Mouse (Mus musculus): Measurements from ENCODE around the gene Cep135. TPM values are rescaled to one million over a fixed set of nuclear protein-coding genes. Genes with fewer than 3 reads are reported as not detected.

Cep135 gene
- polyA plus RNA-seq (2021; fragmentation: Nextera tagmentation), result 1.0 and 1.2 TPM in 2 replicates
- long read RNA-seq, experiment 1, full-length matches to known transcripts, result 3 of 19 reads
- long read RNA-seq, experiment 1, partial matches to known transcripts, result 10 of 19 reads
- long read RNA-seq, experiment 1, other reads (novel, unspliced or antisense), result 6 of 19 reads
- long read RNA-seq, experiment 2, partial matches to known transcripts, result 4 of 6 reads
- long read RNA-seq, experiment 2, other reads (novel, unspliced or antisense), result 2 of 6 reads

GRCm38 (mm10) chr5:76588551-76589283 is at the start of gene Cep135:
TSS of gene Cep135 (plus strand) at chr5:76588698.

GRCm38 (mm10) chr5:76656212-76656611 is 67.7 kb downstream of the Cep135 start, which contains the start of gene C530008M17Rik:
TSS of gene C530008M17Rik (plus strand) at chr5:76656512.

Other genes with a start within 250 kb of the Cep135 start
- not detected in 2 replicates for gene Nmu, start 224.9 kb upstream of the Cep135 start, polyA plus RNA-seq (2021; fragmentation: Nextera tagmentation)
- 0.54 TPM in 1 of 2 replicates, not detected in the other for gene Gm7271, start 104.7 kb upstream of the Cep135 start, polyA plus RNA-seq (2021; fragmentation: Nextera tagmentation)
- gene Exoc1, start 59.4 kb upstream of the Cep135 start, polyA plus RNA-seq (2021; fragmentation: Nextera tagmentation), result 19.9 and 27.4 TPM in 2 replicates
- gene C530008M17Rik, start 67.8 kb downstream of the Cep135 start, polyA plus RNA-seq (2021; fragmentation: Nextera tagmentation), result 11.8 and 17.8 TPM in 2 replicates